Mouse (Mus musculus) neural tube, embryonic 11.5 days (tissue): ENCODE results near the gene Gm49395. TPM values are rescaled to one million over a fixed set of nuclear protein-coding genes. Genes with fewer than 3 reads are reported as not detected.

Source experiments
- ATAC-seq: fragments of 200-750 bp; cut with Nextera tagmentation; 2 replicates; pipeline ENCODE4 v1.8.0; 2017; ENCODE audit warnings: moderate number of reproducible peaks, mild to moderate bottlenecking, moderate TSS enrichment, moderate library complexity; ENCODE audit not compliant: insufficient read depth, low FRiP score, low TSS enrichment
- DNase-seq: peaks from one replicate; pipeline ENCODE4 v3.0.0-alpha.2; 2015; ENCODE audit warnings: low spot score
- H3K27ac ChIP-seq: fragments of 300-500 bp; sonication (generic); 2 replicates; pipeline ENCODE4 v1.5.1; 2014; ENCODE audit warnings: low read depth, mild to moderate bottlenecking, low read length
- H3K27me3 ChIP-seq: fragments of 300-500 bp; sonication (generic); 2 replicates; pipeline ENCODE4 v1.6.1; 2014; ENCODE audit warnings: mild to moderate bottlenecking, low read length, mixed read lengths; ENCODE audit not compliant: control insufficient read depth, insufficient read depth
- H3K36me3 ChIP-seq: fragments of 300-500 bp; sonication (generic); 2 replicates; pipeline ENCODE4 v1.6.1; 2014; ENCODE audit warnings: mild to moderate bottlenecking, low read length, moderate library complexity, mixed read lengths; ENCODE audit not compliant: control insufficient read depth, insufficient read depth
- H3K4me1 ChIP-seq: fragments of 300-500 bp; sonication (generic); 2 replicates; pipeline ENCODE4 v1.6.1; 2014; ENCODE audit warnings: low read length, mixed read lengths; ENCODE audit not compliant: control insufficient read depth, insufficient read depth
- H3K4me2 ChIP-seq: fragments of 300-500 bp; sonication (generic); 2 replicates; pipeline ENCODE4 v1.6.1; 2014; ENCODE audit warnings: low read depth, mild to moderate bottlenecking, moderate library complexity
- H3K4me3 ChIP-seq: fragments of 300-500 bp; sonication (generic); 2 replicates; pipeline ENCODE4 v1.5.1; 2014; ENCODE audit warnings: low read depth, low read length
- H3K9ac ChIP-seq: fragments of 300-500 bp; sonication (generic); 2 replicates; pipeline ENCODE4 v1.6.1; 2014; ENCODE audit warnings: mild to moderate bottlenecking, low read length
- H3K9me3 ChIP-seq: fragments of 300-500 bp; sonication (generic); 2 replicates; pipeline ENCODE4 v1.6.1; 2016; ENCODE audit warnings: low read length; ENCODE audit not compliant: control insufficient read depth
- WGBS: fragments of 180-500 bp; shearing (Covaris S2); extraction: QIAGEN DNeasy Blood & Tissue Kit; methylation state at CpG from one replicate; pipeline ENCODE4 v1.1.7; 2014; 5-methylcytosine and 5-hydroxymethylcytosine counted together
- polyA plus RNA-seq: library from polyadenylated mRNA; unstranded; fragments of >200 nt; fragmentation: Nextera tagmentation; extraction: Ambion mirVana; gene quantifications from 2 replicates; pipeline ENCODE4 v1.2.1, GENCODE M21; 2014

The Gm49395 gene
- polyA plus RNA-seq, 1 experiment from 2014 or later: 3.7 TPM

GRCm38 (mm10) chr13:115022117-115022787 lies 79.5 kb downstream of the Gm49395 start:
- H3K36me3 ChIP-seq: no peaks in the 10 kb centered on the region
- DNase-seq (no peak), ATAC-seq (no peak)
- H3K27me3 ChIP-seq: no peaks in the 10 kb centered on the region
- no peak overlapping the region for H3K9ac ChIP-seq
- H3K4me3 ChIP-seq: no peak overlapping the region
- no peak overlapping the region for H3K4me2 ChIP-seq
- no peak overlapping the region for H3K27ac ChIP-seq
- H3K9me3 ChIP-seq: no peaks in the 10 kb centered on the region
- H3K4me1 ChIP-seq: no peaks in the 10 kb centered on the region
- 92% methylated on average over 6 of the region's 6 CpGs for WGBS

- no peaks in the 10 kb centered on the region for H3K27me3 ChIP-seq
- no peaks in the 10 kb centered on the region for H3K9me3 ChIP-seq
- DNase-seq (no peak), ATAC-seq (no peak)
- no peak overlapping the region for H3K4me3 ChIP-seq
- H3K27ac ChIP-seq: no peak overlapping the region
- H3K36me3 ChIP-seq: no peaks in the 10 kb centered on the region
- no peak overlapping the region for H3K4me2 ChIP-seq
- no peak overlapping the region for H3K9ac ChIP-seq
- WGBS: 90% methylated on average over 10 of the region's 10 CpGs
- no peaks in the 10 kb centered on the region for H3K4me1 ChIP-seq
These were observed 80.3 kb downstream of the Gm49395 start for GRCm38 (mm10) chr13:115021411-115021810.

- no peaks in the 10 kb centered on the region for H3K4me1 ChIP-seq
- no peak overlapping the region for H3K27ac ChIP-seq
- H3K9me3 ChIP-seq: no peaks in the 10 kb centered on the region
- ATAC-seq: no peak
- DNase-seq: no peak
- no peak overlapping the region for H3K4me3 ChIP-seq
- no peaks in the 10 kb centered on the region for H3K36me3 ChIP-seq
- H3K27me3 ChIP-seq: no peaks in the 10 kb centered on the region
- WGBS: 94% methylated on average over 4 of the region's 4 CpGs
- no peak overlapping the region for H3K9ac ChIP-seq
- no peak overlapping the region for H3K4me2 ChIP-seq
These were observed 81.0 kb downstream of the Gm49395 start for GRCm38 (mm10) chr13:115020727-115021126.

- Histone ChIP-seq H3K36me3 (no peaks in the 10 kb centered on the region), H3K27me3 (no peaks in the 10 kb centered on the region), H3K9ac (no peak overlapping the region), H3K27ac (no peak overlapping the region), H3K4me3 (no peak overlapping the region), H3K4me1 (no peaks in the 10 kb centered on the region), H3K9me3 (no peaks in the 10 kb centered on the region), H3K4me2 (no peak overlapping the region)
- 92% methylated on average over 9 of the region's 9 CpGs for WGBS
- ATAC-seq (no peak), DNase-seq (no peak)
These were observed 84.2 kb downstream of the Gm49395 start for GRCm38 (mm10) chr13:115017545-115017944.

GRCm38 (mm10) chr13:115011547-115011946 lies 90.2 kb downstream of the Gm49395 start:
- ATAC-seq (no peak), DNase-seq (no peak)
- H3K9ac ChIP-seq: no peak overlapping the region
- WGBS: 65% methylated on average over 6 of the region's 6 CpGs
- no peak overlapping the region for H3K27ac ChIP-seq
- H3K4me1 ChIP-seq: no peaks in the 10 kb centered on the region
- no peaks in the 10 kb centered on the region for H3K36me3 ChIP-seq
- no peaks in the 10 kb centered on the region for H3K27me3 ChIP-seq
- H3K4me2 ChIP-seq: no peak overlapping the region
- H3K4me3 ChIP-seq: no peak overlapping the region
- H3K9me3 ChIP-seq: no peaks in the 10 kb centered on the region

GRCm38 (mm10) chr13:115006213-115006835 lies 95.4 kb downstream of the Gm49395 start:
- H3K4me2 ChIP-seq: no peak overlapping the region
- ATAC-seq: no peak
- no peaks in the 10 kb centered on the region for H3K9me3 ChIP-seq
- H3K27ac ChIP-seq: no peak overlapping the region
- H3K4me1 ChIP-seq: no peaks in the 10 kb centered on the region
- no peak overlapping the region for H3K4me3 ChIP-seq
- no peak overlapping the region for H3K9ac ChIP-seq
- no peaks in the 10 kb centered on the region for H3K36me3 ChIP-seq
- H3K27me3 ChIP-seq: no peaks in the 10 kb centered on the region
- WGBS: 59% methylated on average over 9 of the region's 9 CpGs
- no peak for DNase-seq

- Histone ChIP-seq H3K4me3 (no peak overlapping the region), H3K27me3 (no peaks in the 10 kb centered on the region), H3K9me3 (no peaks in the 10 kb centered on the region), H3K27ac (no peak overlapping the region), H3K4me2 (no peak overlapping the region), H3K9ac (no peak overlapping the region), H3K36me3 (no peaks in the 10 kb centered on the region), H3K4me1 (no peaks in the 10 kb centered on the region)
- no peak for DNase-seq
- WGBS: 88% methylated on average over 6 of the region's 6 CpGs
- ATAC-seq: no peak
These were observed 96.4 kb downstream of the Gm49395 start for GRCm38 (mm10) chr13:115005342-115005741.

GRCm38 (mm10) chr13:115003444-115004053 lies 98.2 kb downstream of the Gm49395 start:
- no peaks in the 10 kb centered on the region for H3K4me1 ChIP-seq
- no peaks in the 10 kb centered on the region for H3K36me3 ChIP-seq
- H3K9me3 ChIP-seq: no peaks in the 10 kb centered on the region
- ATAC-seq: no peak
- no peak overlapping the region for H3K9ac ChIP-seq
- H3K27ac ChIP-seq: no peak overlapping the region
- no peak overlapping the region for H3K4me3 ChIP-seq
- H3K4me2 ChIP-seq: no peak overlapping the region
- DNase-seq: no peak
- WGBS: 55% methylated on average over 7 of the region's 7 CpGs
- no peaks in the 10 kb centered on the region for H3K27me3 ChIP-seq

GRCm38 (mm10) chr13:115002837-115003236 lies 98.9 kb downstream of the Gm49395 start:
- ATAC-seq (no peak), DNase-seq (no peak)
- 74% methylated on average over 3 of the region's 3 CpGs for WGBS
- no peak overlapping the region for H3K4me2 ChIP-seq
- H3K27me3 ChIP-seq: no peaks in the 10 kb centered on the region
- no peaks in the 10 kb centered on the region for H3K4me1 ChIP-seq
- H3K36me3 ChIP-seq: no peaks in the 10 kb centered on the region
- H3K4me3 ChIP-seq: no peak overlapping the region
- no peak overlapping the region for H3K27ac ChIP-seq
- H3K9me3 ChIP-seq: no peaks in the 10 kb centered on the region
- no peak overlapping the region for H3K9ac ChIP-seq
